Mouse (Mus musculus) heart, embryonic 10.5 days (tissue): ENCODE results near the gene P2ry6. TPM values are rescaled to one million over a fixed set of nuclear protein-coding genes. Genes with fewer than 3 reads are reported as not detected.

Experiments used
- DNase-seq: peaks from one replicate; pipeline ENCODE4 v3.0.0-alpha.2; 2017; ENCODE audit warnings: low spot score
- H3K27ac ChIP-seq: fragments of 300-500 bp; sonication (generic); 2 replicates; pipeline ENCODE4 v1.5.1; 2016; ENCODE audit warnings: mild to moderate bottlenecking
- H3K27me3 ChIP-seq: fragments of 300-500 bp; sonication (generic); 2 replicates; pipeline ENCODE4 v1.6.1; 2016; ENCODE audit warnings: mild to moderate bottlenecking; ENCODE audit not compliant: poor library complexity, insufficient read depth, severe bottlenecking
- H3K36me3 ChIP-seq: fragments of 300-500 bp; sonication (generic); 2 replicates; pipeline ENCODE4 v1.6.1; 2016; ENCODE audit warnings: mild to moderate bottlenecking, moderate library complexity
- H3K4me1 ChIP-seq: fragments of 300-500 bp; sonication (generic); 2 replicates; pipeline ENCODE4 v1.6.1; 2016; ENCODE audit warnings: mild to moderate bottlenecking
- H3K4me3 ChIP-seq: fragments of 300-500 bp; sonication (generic); 2 replicates; pipeline ENCODE4 v1.5.1; 2016; ENCODE audit warnings: mild to moderate bottlenecking, moderate library complexity
- H3K9me3 ChIP-seq: fragments of 300-500 bp; sonication (generic); 2 replicates; pipeline ENCODE4 v1.6.1; 2016; ENCODE audit warnings: mild to moderate bottlenecking, moderate library complexity
- WGBS: fragments of 180-500 bp; shearing (Covaris S2); methylation state at CpG from one replicate; pipeline ENCODE4 v1.1.7; 2016; 5-methylcytosine and 5-hydroxymethylcytosine counted together
- polyA plus RNA-seq: library from polyadenylated mRNA; unstranded; fragments of >200 nt; fragmentation: Nextera tagmentation; extraction: Ambion mirVana; gene quantifications from 2 replicates; pipeline ENCODE4 v1.2.1, GENCODE M21; 2016

P2ry6 gene
- polyA plus RNA-seq, 1 experiment from 2014 or later = 1.2 TPM

DNA sequence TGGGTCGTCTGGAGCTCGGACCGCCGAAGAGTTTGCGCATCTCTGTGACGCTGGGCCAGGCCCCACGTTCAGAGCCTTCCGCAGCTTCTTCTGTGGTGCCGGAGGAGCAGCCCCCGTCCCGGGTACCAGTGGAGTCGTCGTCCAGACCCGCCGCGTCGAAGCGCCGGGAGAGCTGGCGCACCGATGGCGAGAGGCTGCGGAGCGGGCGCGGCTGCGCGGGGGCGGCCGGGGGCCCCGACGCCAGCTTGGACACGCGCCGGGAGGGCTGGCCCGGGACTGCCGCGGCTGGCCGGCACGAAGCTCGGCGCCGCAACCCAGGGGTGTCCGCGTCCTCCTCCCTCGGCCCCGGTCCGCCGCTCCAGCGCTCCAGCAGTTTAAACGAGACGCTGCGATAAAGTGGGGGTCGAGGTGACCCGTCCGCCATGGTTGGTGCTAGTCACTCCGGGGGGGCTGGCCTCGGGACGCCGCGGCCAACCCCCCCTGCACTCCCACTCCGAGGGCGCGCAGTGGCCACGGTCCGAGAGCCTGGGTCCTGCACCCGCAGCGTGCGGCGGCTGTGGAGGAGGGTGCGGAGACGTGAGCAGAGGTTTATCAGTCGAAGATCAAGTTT, 43.0 kb downstream of the P2ry6 start:
- Histone ChIP-seq H3K27me3 (0 out of 2 replicates have a peak, but pooled peaks cover 9% of the 10 kb centered on the region), H3K36me3 (peaks cover 8% of the 10 kb centered on the region), H3K27ac (peak overlapping the region; percentile 94), H3K9me3 (no peaks in the 10 kb centered on the region), H3K4me1 (peaks cover 66% of the 10 kb centered on the region), H3K4me3 (peak overlapping the region; percentile 87)
- WGBS = under 1% methylated on average over 73 of the region's 73 CpGs
- no peak for DNase-seq

DNA sequence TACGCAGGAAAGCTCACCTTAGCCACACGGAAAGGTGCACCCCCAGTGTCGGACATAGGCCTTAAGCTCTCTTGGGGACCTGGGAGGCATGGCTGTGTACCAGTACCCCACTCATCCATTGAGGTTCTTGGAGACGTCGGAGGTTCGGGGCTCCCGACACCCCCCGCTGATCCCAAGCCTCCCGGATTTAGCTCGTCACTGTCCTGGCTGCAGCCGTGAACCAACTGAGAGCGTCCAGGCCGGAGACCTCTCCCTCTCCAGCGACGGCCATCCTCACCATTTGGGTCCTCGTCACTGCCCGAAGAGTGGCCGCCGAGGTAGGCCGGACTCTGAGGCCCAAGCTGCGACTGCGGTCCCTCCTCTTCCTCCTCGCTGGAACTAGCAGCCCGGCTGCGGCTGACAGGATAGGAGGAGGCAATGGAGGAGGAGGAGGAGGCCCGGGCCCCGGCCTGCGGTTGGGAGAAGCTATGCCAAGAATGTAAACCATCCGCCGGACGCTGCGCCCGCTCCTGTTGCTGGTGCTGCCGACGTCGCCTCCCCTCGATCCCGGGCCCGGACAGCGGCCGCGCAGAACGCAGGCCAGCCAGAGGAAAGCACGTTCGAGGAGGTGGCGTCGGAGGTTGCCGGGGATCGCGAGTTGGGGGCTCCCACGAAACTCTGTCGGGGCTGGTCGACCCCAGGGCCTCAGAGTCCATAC, 43.7 kb downstream of the P2ry6 start:
- H3K27me3 ChIP-seq = 0 out of 2 replicates have a peak, but pooled peaks cover 9% of the 10 kb centered on the region
- peak overlapping the region; percentile 87 for H3K4me3 ChIP-seq
- H3K36me3 ChIP-seq = peaks cover 8% of the 10 kb centered on the region
- H3K4me1 ChIP-seq = peaks cover 72% of the 10 kb centered on the region
- peak; percentile 94 for DNase-seq
- peak overlapping the region; percentile 94 for H3K27ac ChIP-seq
- 2% methylated on average over 51 of the region's 53 CpGs for WGBS
- H3K9me3 ChIP-seq = no peaks in the 10 kb centered on the region

DNA sequence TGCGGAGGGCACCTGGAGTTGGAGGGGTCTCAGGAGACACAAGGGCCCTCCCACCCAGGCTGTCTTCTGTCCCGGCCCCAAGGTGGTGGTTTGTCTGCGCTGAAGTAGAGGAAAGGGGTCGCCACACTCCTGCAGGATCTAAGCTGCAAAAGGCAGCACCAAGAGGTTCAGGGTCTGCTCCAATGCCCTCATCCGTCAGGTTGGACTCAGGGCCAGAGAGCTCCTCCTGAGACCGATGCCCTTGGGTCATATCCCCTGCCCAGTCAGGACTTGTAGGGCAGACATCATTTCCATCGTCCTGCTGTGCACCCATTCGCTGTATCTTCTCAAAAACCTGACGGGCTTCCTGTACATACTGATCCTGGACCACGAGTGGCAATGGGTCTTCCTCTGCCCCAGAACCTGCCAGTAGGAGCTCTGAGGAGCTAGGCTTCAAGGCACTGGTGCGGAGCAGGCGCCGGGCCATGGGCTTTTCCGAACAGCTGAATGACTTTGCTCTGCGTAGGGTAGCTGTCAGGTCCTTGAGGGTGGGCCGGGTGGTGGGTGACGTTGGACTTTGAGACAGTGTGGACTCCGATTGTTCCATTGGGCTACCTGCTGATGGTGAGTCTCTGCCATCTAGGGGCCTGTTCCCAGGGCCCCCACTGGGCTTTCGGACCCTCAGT, 44.7 kb downstream of the P2ry6 start:
- Histone ChIP-seq H3K27me3 (0 out of 2 replicates have a peak, but pooled peaks cover 9% of the 10 kb centered on the region), H3K27ac (peak overlapping the region; percentile 94), H3K9me3 (no peaks in the 10 kb centered on the region), H3K4me3 (peak overlapping the region; percentile 87), H3K36me3 (peaks cover 8% of the 10 kb centered on the region), H3K4me1 (peaks cover 82% of the 10 kb centered on the region)
- no peak for DNase-seq
- WGBS = 57% methylated on average over 19 of the region's 19 CpGs

DNA sequence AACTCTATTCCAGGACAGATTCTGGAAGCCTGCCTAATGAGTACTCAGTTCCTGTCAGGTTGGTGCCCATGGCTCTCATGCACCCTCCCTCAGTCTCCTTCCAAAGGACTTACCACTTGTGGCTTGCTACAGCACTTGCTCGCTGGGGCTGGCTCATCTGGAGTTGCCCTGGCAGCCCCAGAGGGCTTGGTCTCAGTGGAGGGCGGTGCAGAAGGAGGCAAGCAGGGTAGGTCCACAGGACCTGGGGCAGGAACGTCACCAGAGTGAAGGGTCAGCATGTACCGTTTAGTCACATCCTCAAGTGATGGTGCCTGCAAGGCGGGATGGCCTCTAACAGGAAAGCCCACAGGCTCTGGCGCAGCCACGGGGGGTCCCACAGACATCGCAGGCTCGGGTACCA, 46.0 kb downstream of the P2ry6 start:
- peaks cover 18% of the 10 kb centered on the region for H3K36me3 ChIP-seq
- H3K27me3 ChIP-seq = no peaks in the 10 kb centered on the region
- H3K4me1 ChIP-seq = peaks cover 95% of the 10 kb centered on the region
- 41% methylated on average over 9 of the region's 9 CpGs for WGBS
- no peak for DNase-seq
- no peaks in the 10 kb centered on the region for H3K9me3 ChIP-seq
- H3K27ac ChIP-seq = peak overlapping the region; percentile 94; the same call in 1 of the 2 replicates
- peak overlapping the region; percentile 87 for H3K4me3 ChIP-seq

DNA sequence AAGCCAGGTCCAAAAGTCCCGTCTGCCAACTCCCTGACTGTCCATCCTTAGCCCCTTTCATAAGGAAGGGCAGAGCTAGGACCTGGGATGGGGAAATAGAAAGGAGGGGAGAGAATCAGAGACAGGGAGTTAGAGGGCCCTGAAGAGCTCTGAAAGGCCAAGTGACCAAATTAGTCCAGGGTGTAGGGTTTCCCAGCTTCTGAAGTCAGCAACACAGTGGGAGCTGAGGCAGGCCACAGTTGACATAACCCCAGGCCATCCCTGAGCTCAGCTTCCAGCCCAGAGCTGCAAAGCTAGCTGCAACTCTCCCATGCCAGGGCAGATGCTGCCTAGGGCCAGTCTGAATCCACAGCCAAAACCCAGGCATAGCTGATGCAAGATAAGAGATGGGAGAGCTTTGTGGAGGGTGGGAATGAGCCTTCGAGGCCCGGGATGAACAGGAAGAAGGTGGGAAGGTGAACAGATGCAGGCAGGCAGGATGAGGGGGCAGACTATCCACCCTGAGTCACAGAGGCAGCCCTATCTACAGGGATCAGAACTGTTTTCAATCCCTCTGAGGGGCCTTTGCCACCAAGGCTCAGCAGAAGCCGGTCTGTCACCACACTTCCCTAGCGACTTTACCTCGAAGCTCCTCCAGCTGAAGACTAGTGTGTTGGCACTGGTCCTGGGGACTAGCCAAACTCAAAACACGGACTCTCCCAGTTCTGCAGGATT, 47.0 kb downstream of the P2ry6 start:
- peaks cover 100% of the 10 kb centered on the region for H3K4me1 ChIP-seq
- H3K27ac ChIP-seq = peak overlapping the region; percentile 82
- 6% methylated on average over 7 of the region's 7 CpGs for WGBS
- no peak for DNase-seq
- H3K36me3 ChIP-seq = peaks cover 28% of the 10 kb centered on the region
- H3K9me3 ChIP-seq = no peaks in the 10 kb centered on the region
- peak overlapping the region; percentile 87 for H3K4me3 ChIP-seq
- H3K27me3 ChIP-seq = no peaks in the 10 kb centered on the region

DNA sequence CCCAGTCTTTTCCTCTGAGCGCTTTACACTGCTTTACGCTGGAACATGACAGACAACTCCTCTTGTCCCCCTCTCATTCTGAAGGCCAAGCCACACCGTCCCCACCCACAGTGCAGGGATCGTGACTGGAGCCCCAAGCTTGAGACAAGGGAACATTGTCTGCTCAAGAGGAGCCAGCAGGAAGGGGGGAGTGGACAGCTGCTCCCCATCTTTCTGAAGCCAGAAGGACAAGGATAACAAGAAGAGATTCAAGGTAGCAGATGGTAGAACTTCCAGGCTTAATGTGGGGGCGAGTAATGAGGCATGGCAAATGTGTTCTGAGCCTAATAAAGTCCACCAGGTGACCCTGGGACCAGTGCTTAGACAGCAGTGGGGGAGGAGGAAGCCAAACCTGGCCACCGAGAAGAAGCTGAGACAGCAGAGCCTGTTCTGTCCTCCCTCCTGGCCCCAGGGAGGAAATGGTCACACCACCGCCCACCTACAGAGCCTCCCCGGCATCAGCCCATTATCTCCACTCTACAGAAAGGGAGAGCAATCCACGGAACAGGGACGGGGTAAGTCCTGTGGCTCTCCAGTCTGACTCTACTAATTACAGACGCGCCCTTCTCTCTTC, 48.0 kb downstream of the P2ry6 start:
- peaks cover 38% of the 10 kb centered on the region for H3K36me3 ChIP-seq
- peak overlapping the region; percentile 87 for H3K4me3 ChIP-seq
- no peaks in the 10 kb centered on the region for H3K27me3 ChIP-seq
- 15% methylated on average over 12 of the region's 12 CpGs for WGBS
- DNase-seq = no peak
- H3K9me3 ChIP-seq = no peaks in the 10 kb centered on the region
- peak overlapping the region; percentile 82 for H3K27ac ChIP-seq
- peaks cover 100% of the 10 kb centered on the region for H3K4me1 ChIP-seq

DNA sequence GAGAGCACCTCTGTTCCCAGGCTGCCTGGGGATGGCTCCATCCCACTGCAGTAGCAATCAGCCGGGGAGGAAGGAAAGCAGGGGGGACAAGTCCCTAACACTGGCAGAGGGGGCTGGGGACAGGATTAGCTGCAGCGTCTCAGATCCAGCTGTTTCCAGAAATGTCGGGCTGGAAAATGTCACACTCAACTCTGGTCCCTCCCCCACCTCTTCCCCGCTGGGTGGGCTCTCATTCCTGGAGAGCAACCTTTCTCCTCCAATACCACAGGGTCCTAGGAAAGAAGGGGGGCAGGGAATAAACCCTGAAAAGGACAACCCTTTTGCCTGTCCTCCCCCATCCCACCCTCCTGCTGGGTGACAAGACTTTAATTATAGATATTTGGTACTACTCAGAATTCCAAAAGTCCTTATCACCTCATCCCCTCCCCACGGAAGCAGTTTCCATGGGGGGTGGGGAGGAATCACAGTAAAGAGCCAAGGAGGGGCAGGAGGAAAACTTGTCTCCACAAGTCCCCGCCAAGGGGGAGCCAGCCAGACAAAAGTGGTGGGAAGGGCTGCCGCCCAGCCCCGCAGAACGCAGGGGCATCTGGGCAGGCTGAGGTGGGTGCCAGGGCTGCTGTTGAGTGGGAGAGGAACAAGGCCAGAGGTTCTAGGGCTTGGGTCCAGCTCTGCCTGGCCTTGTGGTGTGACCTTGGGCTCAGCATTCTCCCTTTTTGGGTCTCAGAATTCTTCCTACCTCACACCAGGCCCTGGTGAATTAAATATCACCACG, 49.6 kb downstream of the P2ry6 start:
- peaks cover 45% of the 10 kb centered on the region for H3K36me3 ChIP-seq
- DNase-seq = no peak
- H3K27me3 ChIP-seq = no peaks in the 10 kb centered on the region
- no peaks in the 10 kb centered on the region for H3K9me3 ChIP-seq
- WGBS = 12% methylated on average over 10 of the region's 10 CpGs
- H3K4me1 ChIP-seq = peaks cover 100% of the 10 kb centered on the region
- peak overlapping the region; percentile 87 for H3K4me3 ChIP-seq
- H3K27ac ChIP-seq = peak overlapping the region; percentile 82

DNA sequence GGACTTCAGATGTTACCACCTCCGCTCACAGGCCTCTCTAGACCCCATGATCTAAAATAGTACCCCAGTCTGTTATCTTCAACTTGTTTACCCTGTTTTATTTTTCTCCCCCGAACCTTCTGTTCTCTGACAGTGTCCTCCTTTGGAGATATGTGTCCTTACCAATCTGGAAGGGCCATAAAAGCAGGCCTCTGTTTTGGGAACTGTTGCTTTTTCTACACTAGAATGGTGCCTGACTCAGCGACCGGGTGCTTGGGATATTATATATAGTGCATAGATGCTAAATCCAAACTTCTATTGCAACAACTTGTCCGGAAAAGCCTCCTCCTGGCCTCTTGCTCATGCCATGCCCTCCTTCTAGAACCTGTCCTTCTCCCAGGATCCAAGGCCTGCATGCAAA, 50.2 kb downstream of the P2ry6 start:
- Histone ChIP-seq H3K27ac (peak overlapping the region; percentile 82), H3K27me3 (no peaks in the 10 kb centered on the region), H3K9me3 (no peaks in the 10 kb centered on the region), H3K4me1 (peaks cover 100% of the 10 kb centered on the region), H3K36me3 (peaks cover 45% of the 10 kb centered on the region), H3K4me3 (peak overlapping the region; percentile 87)
- no peak for DNase-seq
- WGBS = 55% methylated on average over 5 of the region's 5 CpGs

DNA sequence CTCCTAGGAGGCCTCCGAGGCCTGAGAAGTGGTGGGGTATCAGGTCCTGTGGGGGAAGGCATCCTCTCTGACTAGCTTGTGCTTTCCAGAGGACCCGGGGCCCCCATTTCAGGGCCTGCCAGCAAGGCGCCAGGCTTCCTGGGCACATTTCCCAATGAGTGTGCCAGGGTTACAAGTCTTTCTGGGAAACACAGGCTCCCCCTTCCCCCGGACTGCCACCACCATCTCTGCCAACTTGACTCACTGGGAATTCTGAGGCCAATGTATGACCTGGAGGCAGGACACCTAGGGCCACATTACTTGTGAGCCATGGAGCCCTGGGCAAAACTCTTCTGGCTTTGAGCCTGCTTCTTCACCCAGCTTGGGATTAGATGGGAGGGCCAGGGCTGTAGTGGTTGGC, 51.5 kb downstream of the P2ry6 start:
- H3K27me3 ChIP-seq = no peaks in the 10 kb centered on the region
- H3K36me3 ChIP-seq = peaks cover 37% of the 10 kb centered on the region
- H3K4me1 ChIP-seq = peaks cover 100% of the 10 kb centered on the region
- no peak overlapping the region; the same call in 1 of the 2 replicates for H3K4me3 ChIP-seq
- WGBS = 85% methylated on average over 4 of the region's 4 CpGs
- peak overlapping the region; percentile 82 for H3K27ac ChIP-seq
- no peaks in the 10 kb centered on the region for H3K9me3 ChIP-seq
- DNase-seq = no peak

DNA sequence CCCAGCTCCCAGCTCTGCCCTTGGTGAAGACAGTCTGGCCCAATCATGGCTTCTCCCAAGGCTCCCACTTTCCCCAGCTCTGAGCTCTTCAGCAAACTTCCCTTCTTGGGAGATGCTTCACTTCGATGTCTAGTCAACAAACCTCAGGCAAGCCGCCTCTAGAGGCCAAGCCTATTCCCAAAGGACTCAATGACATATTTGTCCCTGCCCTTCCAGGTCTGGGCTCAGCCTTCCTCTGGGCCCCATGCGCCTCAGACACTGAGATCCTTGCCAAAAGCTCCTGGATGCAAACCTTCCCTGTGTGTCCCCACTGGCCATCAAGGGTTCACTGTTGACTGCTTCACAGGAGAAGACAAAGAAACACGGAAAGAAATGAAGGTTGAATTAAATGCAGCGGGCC, 53.2 kb downstream of the P2ry6 start:
- Histone ChIP-seq H3K4me1 (peaks cover 100% of the 10 kb centered on the region), H3K4me3 (no peak overlapping the region), H3K27ac (peak overlapping the region; percentile 82; the same call in 1 of the 2 replicates), H3K27me3 (no peaks in the 10 kb centered on the region), H3K36me3 (peaks cover 45% of the 10 kb centered on the region), H3K9me3 (no peaks in the 10 kb centered on the region)
- WGBS = 88% methylated on average over 5 of the region's 5 CpGs
- DNase-seq = no peak

DNA sequence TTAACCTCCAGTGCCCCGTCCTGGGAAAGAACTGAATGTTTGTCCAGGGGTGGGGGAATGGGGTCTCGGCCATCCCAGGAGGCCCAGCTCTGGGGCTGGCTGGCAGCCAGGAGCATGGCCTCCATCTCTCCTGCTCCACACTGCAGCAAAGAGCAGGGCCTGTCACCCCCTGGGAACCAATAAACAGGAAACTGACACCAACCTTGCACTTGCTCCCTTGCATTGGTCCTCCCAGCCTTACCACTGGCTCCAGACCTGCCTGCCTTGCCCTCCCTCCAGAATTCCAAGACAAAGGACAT, 54.7 kb downstream of the P2ry6 start:
- H3K4me3 ChIP-seq = peak overlapping the region; percentile 39
- peaks cover 49% of the 10 kb centered on the region for H3K36me3 ChIP-seq

More for the DNA sequence above, 54.7 kb downstream of the P2ry6 start:
- Histone ChIP-seq H3K4me1 (peaks cover 100% of the 10 kb centered on the region), H3K27me3 (no peaks in the 10 kb centered on the region), H3K27ac (peak overlapping the region; percentile 85), H3K9me3 (no peaks in the 10 kb centered on the region)
- DNase-seq = no peak
- 4% methylated on average over 2 of the region's 2 CpGs for WGBS
